Comparison of ENCODE assay signal across 11 mouse cellular contexts in genomic region chr12:74848611-74849347, GRCm38 (mm10).
A peak's percentile ranks its signal among the peaks of the same experiment; 100 is the strongest.
DNase-seq lines count a peak whose midpoint lies in the region; ATAC-seq and TF ChIP-seq lines count a peak whose summit lies in the region.
"Had no signal": no experiment of that assay in that cellular context is flagged by ENCODE, and none has a peak within 500 bp of the region (broad histone marks: within the 10 kb centered on the region; RNA-seq: fewer than 3 reads in every experiment).

No protein-coding gene starts in this region.

- H3K27me3 ChIP-seq in forebrain, embryonic 13.5 days = no peaks in the 10 kb centered on the region
- no peaks in the 10 kb centered on the region for H3K27me3 ChIP-seq in forebrain, embryonic 12.5 days
- H3K27me3 ChIP-seq in liver, embryonic 12.5 days (replicated peaks) = no peaks in the 10 kb centered on the region
- H3K27me3 ChIP-seq: limb, embryonic 12.5 days had no signal

- no peak overlapping the region for H3K27ac ChIP-seq in forebrain, embryonic 13.5 days
- H3K27ac ChIP-seq in forebrain, embryonic 12.5 days = no peak overlapping the region
- 0 out of 2 replicates have a peak overlapping the region, but pooled peaks have one; percentile 36 for H3K27ac ChIP-seq in olfactory bulb, adult 2 months (ENCODE audit: insufficient read depth, low read depth, low read length)
- no peak overlapping the region for H3K27ac ChIP-seq in liver, embryonic 12.5 days
- H3K27ac ChIP-seq: limb, embryonic 12.5 days had no signal

- ATAC-seq in forebrain, embryonic 13.5 days = peak; percentile 59
- ATAC-seq in forebrain, embryonic 12.5 days (ENCODE audit: low FRiP score) = no peak
- ATAC-seq in liver, embryonic 12.5 days = no peak

- TF ChIP-seq CTCF in olfactory bulb, adult 2 months (IDR thresholded peaks at IDR 0.05; ENCODE audit: insufficient read depth, low read depth, low read length) = no peak

- WGBS in forebrain, embryonic 13.5 days = 75% methylated on average over 12 of the region's 12 CpGs
- 89% methylated on average over 12 of the region's 12 CpGs for WGBS in forebrain, embryonic 12.5 days
- WGBS in olfactory bulb, adult 2 months = 16% methylated on average over 12 of the region's 12 CpGs
- WGBS in liver, embryonic 12.5 days (ENCODE audit: insufficient replicate concordance) = 72% methylated on average over 12 of the region's 12 CpGs

- TF ChIP-seq POLR2A in olfactory bulb, adult 2 months (IDR thresholded peaks at IDR 0.05; ENCODE audit: insufficient read depth, low read depth, low read length) = no peak

- H3K9me3 ChIP-seq in forebrain, embryonic 13.5 days (replicated peaks) = no peaks in the 10 kb centered on the region
- no peaks in the 10 kb centered on the region for H3K9me3 ChIP-seq in forebrain, embryonic 12.5 days
- H3K9me3 ChIP-seq in liver, embryonic 12.5 days (replicated peaks) = no peaks in the 10 kb centered on the region
- H3K9me3 ChIP-seq: limb, embryonic 12.5 days had no signal

- peaks cover 9% of the 10 kb centered on the region; the same call in 1 of the 2 replicates for H3K4me1 ChIP-seq in forebrain, embryonic 13.5 days
- H3K4me1 ChIP-seq in forebrain, embryonic 12.5 days = peaks cover 12% of the 10 kb centered on the region
- peaks cover 3% of the 10 kb centered on the region; the same call in 1 of the 2 replicates for H3K4me1 ChIP-seq in olfactory bulb, adult 2 months (ENCODE audit: control insufficient read depth, insufficient read depth, low read length)
- no peaks in the 10 kb centered on the region for H3K4me1 ChIP-seq in liver, embryonic 12.5 days
- H3K4me1 ChIP-seq: limb, embryonic 12.5 days had no signal

- H3K4me3 ChIP-seq in forebrain, embryonic 13.5 days = no peak overlapping the region
- no peak overlapping the region for H3K4me3 ChIP-seq in forebrain, embryonic 12.5 days (replicated peaks)
- no peak overlapping the region for H3K4me3 ChIP-seq in olfactory bulb, adult 2 months (ENCODE audit: insufficient read depth, low read depth, low read length)
- H3K4me3 ChIP-seq in liver, embryonic 12.5 days = no peak overlapping the region
- H3K4me3 ChIP-seq: limb, embryonic 12.5 days had no signal

- peak; percentile 43 to 55 for DNase-seq in cerebellum, postnatal 25 days
- DNase-seq in layer of hippocampus, adult 9-10 months (ENCODE audit: low spot score) = peak; percentile 82
- DNase-seq in lung, postnatal 4 days = no peak
- DNase-seq in embryo, embryonic 10 days (ENCODE audit: low spot score) = no peak
- DNase-seq: B cell, adult 2 months; lung, postnatal 14 days had no signal

- H3K9ac ChIP-seq in forebrain, embryonic 13.5 days = no peak overlapping the region
- no peak overlapping the region for H3K9ac ChIP-seq in forebrain, embryonic 12.5 days
- no peak overlapping the region for H3K9ac ChIP-seq in liver, embryonic 12.5 days
- H3K9ac ChIP-seq: limb, embryonic 12.5 days had no signal

- H3K4me2 ChIP-seq in forebrain, embryonic 13.5 days = no peak overlapping the region
- H3K4me2 ChIP-seq in forebrain, embryonic 12.5 days = no peak overlapping the region
- H3K4me2 ChIP-seq in liver, embryonic 12.5 days = no peak overlapping the region
- H3K4me2 ChIP-seq: limb, embryonic 12.5 days had no signal

- H3K36me3 ChIP-seq in forebrain, embryonic 13.5 days (ENCODE audit: poor library complexity, severe bottlenecking) = no peaks in the 10 kb centered on the region
- no peaks in the 10 kb centered on the region for H3K36me3 ChIP-seq in forebrain, embryonic 12.5 days (replicated peaks)
- H3K36me3 ChIP-seq in liver, embryonic 12.5 days = no peaks in the 10 kb centered on the region
- H3K36me3 ChIP-seq: limb, embryonic 12.5 days had no signal

Comparison
In these comparisons a context has a peak if more than half of its experiments do, and no peak if none do; other contexts are left out.
1. DNase-seq: peak in cerebellum, postnatal 25 days (2 of 2) and layer of hippocampus, adult 9-10 months (single experiment); none in lung, postnatal 4 days (0 of 2) and embryo, embryonic 10 days (single experiment).